Mouse (Mus musculus) cerebellum, adult 2 months (tissue): Measurements from ENCODE around the gene Med4. TPM values are rescaled to one million over a fixed set of nuclear protein-coding genes. Genes with fewer than 3 reads are reported as not detected.

Experiments
- DNase-seq, 2 experiments: peaks; one replicate each; pipeline ENCODE4 v3.0.0; 2021
- H3K27ac ChIP-seq: fragments of 200-500 bp; 2 replicates; pipeline ENCODE4 v1.5.1; 2012; ENCODE audit warnings: low read length, control low read depth, inconsistent platforms; ENCODE audit not compliant: insufficient read depth
- H3K27me3 ChIP-seq: fragments of 200-500 bp; 2 replicates; pipeline ENCODE4 v1.6.1; 2012; ENCODE audit warnings: inconsistent platforms, mild to moderate bottlenecking, low read length, moderate library complexity; ENCODE audit not compliant: control insufficient read depth, insufficient read depth
- H3K4me1 ChIP-seq: fragments of 200-500 bp; 2 replicates; pipeline ENCODE4 v1.6.1; 2011; ENCODE audit warnings: low read length; ENCODE audit not compliant: control insufficient read depth, insufficient read depth
- H3K4me3 ChIP-seq: fragments of 200-500 bp; replicated peaks from 2 replicates; pipeline ENCODE3; 2011; ENCODE audit warnings: mild to moderate bottlenecking, low read depth, low read length, control low read depth; ENCODE audit not compliant: insufficient read depth
- CTCF ChIP-seq: fragments of 200-500 bp; IDR thresholded peaks from 2 replicates; pipeline ENCODE4 v1.5.1; 2011; ENCODE audit warnings: low read depth, mild to moderate bottlenecking, control low read depth, low read length, moderate library complexity, borderline replicate concordance; ENCODE audit not compliant: insufficient read depth
- POLR2A ChIP-seq: fragments of 200-500 bp; IDR thresholded peaks from 2 replicates; pipeline ENCODE4 v1.6.1; 2011; ENCODE audit warnings: low read length, control low read depth, borderline replicate concordance; ENCODE audit not compliant: insufficient read depth
- WGBS: fragments of 180-500 bp; shearing (Covaris S2); methylation state at CpG from one replicate; pipeline ENCODE4 v1.1.7; 2018; 5-methylcytosine and 5-hydroxymethylcytosine counted together
- polyA plus RNA-seq: library from polyadenylated mRNA; depleted of rRNA; stranded (reverse); fragments of >200 nt; gene quantifications from 2 replicates; pipeline ENCODE4 v1.2.3, GENCODE M21; 2012; rRNA removed

Med4 gene
- polyA plus RNA-seq, 1 experiment, result 40.0 TPM

GRCm38 (mm10) chr14:73552341-73553121 is 42.7 kb downstream of the Med4 start:
- TF ChIP-seq CTCF (no peak), POLR2A (peak; percentile 67; the same call in 1 of the 2 replicates)
- peak overlapping the region; percentile 68 for H3K27ac ChIP-seq
- peak; percentile 94 to 96 for DNase-seq
- no peaks in the 10 kb centered on the region for H3K27me3 ChIP-seq
- H3K4me3 ChIP-seq, result peak overlapping the region; percentile 75
- 5% methylated on average over 51 of the region's 61 CpGs for WGBS
- H3K4me1 ChIP-seq, result peaks cover 2% of the 10 kb centered on the region; the same call in 1 of the 2 replicates

DNA sequence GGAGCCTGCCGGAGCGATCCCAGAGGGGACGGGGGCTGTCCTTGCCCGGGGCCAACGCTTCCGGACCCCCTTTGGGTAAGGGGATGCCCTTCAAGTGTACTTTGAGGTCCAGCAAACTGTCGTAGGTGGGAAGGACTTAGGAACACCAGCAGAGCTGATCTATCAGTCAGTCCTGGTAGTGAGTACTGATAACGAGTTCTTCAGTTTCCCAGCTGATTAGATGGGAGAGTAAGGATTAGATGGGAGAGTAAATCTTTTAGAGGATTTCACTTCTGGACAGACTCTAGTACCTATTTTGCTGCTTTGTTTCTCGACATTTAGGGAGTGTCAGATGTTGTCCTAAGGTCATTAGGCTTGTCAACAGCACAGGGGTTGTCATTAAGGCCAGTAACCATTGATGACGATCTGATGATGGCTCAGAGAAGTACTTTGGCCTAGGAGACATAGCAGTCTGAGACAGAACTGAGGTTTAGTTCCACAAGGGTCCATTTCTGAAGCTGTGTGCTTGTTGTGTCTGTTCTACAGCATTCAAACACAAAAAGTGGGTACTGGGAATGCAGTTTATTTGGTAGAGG is 43.4 kb downstream of the Med4 start:
- WGBS, result 1% methylated on average over 10 of the region's 10 CpGs
- Histone ChIP-seq H3K4me3 (peak overlapping the region; percentile 75), H3K27me3 (no peaks in the 10 kb centered on the region), H3K27ac (peak overlapping the region; percentile 68), H3K4me1 (peaks cover 2% of the 10 kb centered on the region; the same call in 1 of the 2 replicates)
- DNase-seq, result no peak
- TF ChIP-seq CTCF, result no peak
- no peak for TF ChIP-seq POLR2A

Other genes starting within 250 kb of the Med4 start
- gene Rb1, start 184.2 kb upstream of the Med4 start, polyA plus RNA-seq, result 21.2 and 22.4 TPM in 2 replicates
- gene Itm2b, start 124.7 kb upstream of the Med4 start, polyA plus RNA-seq, result 1,793 and 1,993 TPM in 2 replicates
- 163 and 164 TPM in 2 replicates for gene Sucla2, start 15.3 kb downstream of the Med4 start, polyA plus RNA-seq
- gene Nudt15, start 38.2 kb downstream of the Med4 start, polyA plus RNA-seq, result 4.6 and 5.0 TPM in 2 replicates
- not detected in 2 replicates for gene Gm21750, start 151.2 kb downstream of the Med4 start, polyA plus RNA-seq